Mouse (Mus musculus) neural tube, embryonic 12.5 days (tissue): ENCODE data around the gene A430089I19Rik. TPM values are rescaled to one million over a fixed set of nuclear protein-coding genes. Genes with fewer than 3 reads are reported as not detected.
"Not testable (repeated sequence)": the region's sequence is repeated elsewhere in the genome, so short reads cannot be mapped to it uniquely, and the experiment has no call there.

ENCODE experiments used
- ATAC-seq: fragments of 200-750 bp; cut with Nextera tagmentation; 2 replicates; pipeline ENCODE4 v1.8.0; 2017; ENCODE audit warnings: low read depth, mild to moderate bottlenecking, moderate TSS enrichment, moderate library complexity; ENCODE audit not compliant: low FRiP score
- H3K27ac ChIP-seq: fragments of 300-500 bp; sonication (generic); 2 replicates; pipeline ENCODE4 v1.5.1; 2016
- H3K27me3 ChIP-seq: fragments of 300-500 bp; sonication (generic); replicated peaks from 2 replicates; pipeline ENCODE4 v1.6.1; 2016; ENCODE audit warnings: mild to moderate bottlenecking
- H3K36me3 ChIP-seq: fragments of 300-500 bp; sonication (generic); 2 replicates; pipeline ENCODE4 v1.6.1; 2016; ENCODE audit warnings: mild to moderate bottlenecking
- H3K4me1 ChIP-seq: fragments of 300-500 bp; sonication (generic); 2 replicates; pipeline ENCODE4 v1.6.1; 2016
- H3K4me2 ChIP-seq: fragments of 300-500 bp; sonication (generic); replicated peaks from 2 replicates; pipeline ENCODE4 v1.6.1; 2016; ENCODE audit warnings: mild to moderate bottlenecking
- H3K4me3 ChIP-seq: fragments of 300-500 bp; sonication (generic); 2 replicates; pipeline ENCODE4 v1.5.1; 2016
- H3K9ac ChIP-seq: fragments of 300-500 bp; sonication (generic); 2 replicates; pipeline ENCODE4 v1.6.1; 2016; ENCODE audit warnings: mild to moderate bottlenecking
- H3K9me3 ChIP-seq: fragments of 300-500 bp; sonication (generic); 2 replicates; pipeline ENCODE4 v1.6.1; 2016; ENCODE audit warnings: mild to moderate bottlenecking
- WGBS: fragments of 180-500 bp; shearing (Covaris S2); methylation state at CpG from one replicate; pipeline ENCODE4 v1.1.7; 2016; 5-methylcytosine and 5-hydroxymethylcytosine counted together
- polyA plus RNA-seq: library from polyadenylated mRNA; unstranded; fragments of >200 nt; fragmentation: Nextera tagmentation; extraction: Ambion mirVana; gene quantifications from 2 replicates; pipeline ENCODE4 v1.2.1, GENCODE M21; 2016

A430089I19Rik gene
- not detected in 2 replicates for polyA plus RNA-seq

- not testable (repeated sequence) for H3K4me2 ChIP-seq, H3K4me1 ChIP-seq, H3K27me3 ChIP-seq, H3K9ac ChIP-seq, H3K4me3 ChIP-seq, ATAC-seq, H3K27ac ChIP-seq, H3K36me3 ChIP-seq, H3K9me3 ChIP-seq
- WGBS, result 100% methylated on average over 1 of the region's 1 CpGs
These were observed at the start of gene A430089I19Rik for GRCm38 (mm10) chr5:94306696-94307095. TSS of gene A430089I19Rik (minus strand) at chr5:94306796.

GRCm38 (mm10) chr5:94339449-94339848, 32.9 kb upstream of the A430089I19Rik start, which contains the start of gene AA792892:
TSS of gene AA792892 (plus strand) at chr5:94339749.
- H3K9me3 ChIP-seq, H3K4me1 ChIP-seq, H3K27ac ChIP-seq, H3K36me3 ChIP-seq, ATAC-seq, H3K4me2 ChIP-seq, H3K27me3 ChIP-seq, H3K9ac ChIP-seq, H3K4me3 ChIP-seq: not testable (repeated sequence)
- WGBS, result no CpG with 5 or more reads among the region's 2 CpGs

GRCm38 (mm10) chr5:94314135-94314534, 7.5 kb upstream of the A430089I19Rik start, which contains the start of gene Gm6502:
TSS of gene Gm6502 (plus strand) at chr5:94314435.
- H3K9ac ChIP-seq, H3K36me3 ChIP-seq, H3K4me2 ChIP-seq, H3K4me3 ChIP-seq, H3K27me3 ChIP-seq, ATAC-seq, H3K9me3 ChIP-seq, H3K27ac ChIP-seq, H3K4me1 ChIP-seq: not testable (repeated sequence)
- no CpG with 5 or more reads among the region's 2 CpGs for WGBS

Other genes with a start within 250 kb of the A430089I19Rik start
- gene BC061212, start 236.3 kb downstream of the A430089I19Rik start, polyA plus RNA-seq, result not detected in 2 replicates
- gene Gm6351, start 230.4 kb downstream of the A430089I19Rik start, polyA plus RNA-seq, result not detected in 2 replicates
- not detected in 2 replicates for gene Gm3106, start 88.8 kb downstream of the A430089I19Rik start, polyA plus RNA-seq
- not detected in 2 replicates for gene Gm6502, start 7.6 kb upstream of the A430089I19Rik start, polyA plus RNA-seq
- not detected in 2 replicates for gene AA792892, start 33.0 kb upstream of the A430089I19Rik start, polyA plus RNA-seq
- gene Gm7682, start 139.0 kb upstream of the A430089I19Rik start, polyA plus RNA-seq, result not detected in 2 replicates
- not detected in 2 replicates for gene Gm3139, start 219.5 kb upstream of the A430089I19Rik start, polyA plus RNA-seq